Mouse (Mus musculus): ENCODE results near the gene Ctnna2.

Gene Ctnna2

GRCm38 (mm10) chr6:77817116-77817515 is 162.4 kb downstream of the Ctnna2 start:
- DNase-seq: no peak

- DNase-seq: no peak
Observed at GRCm38 (mm10) chr6:77811041-77811440, 168.5 kb downstream of the Ctnna2 start.

GRCm38 (mm10) chr6:77802604-77803003 is 176.9 kb downstream of the Ctnna2 start:
- no peak for DNase-seq

GRCm38 (mm10) chr6:77783342-77783741 is 196.2 kb downstream of the Ctnna2 start:
- no peak for DNase-seq

- DNase-seq: no peak
Observed at GRCm38 (mm10) chr6:77768357-77769103, 211.0 kb downstream of the Ctnna2 start.

- DNase-seq: no peak
Observed at GRCm38 (mm10) chr6:77758164-77758563, 221.3 kb downstream of the Ctnna2 start.

- DNase-seq: no peak
Observed at GRCm38 (mm10) chr6:77745426-77745825, 234.1 kb downstream of the Ctnna2 start.

GRCm38 (mm10) chr6:77743651-77744050 is 235.8 kb downstream of the Ctnna2 start:
- DNase-seq: no peak

- DNase-seq: no peak
Observed at GRCm38 (mm10) chr6:77742988-77743387, 236.5 kb downstream of the Ctnna2 start.

GRCm38 (mm10) chr6:77738640-77739039 is 240.9 kb downstream of the Ctnna2 start:
- DNase-seq: no peak

GRCm38 (mm10) chr6:77724952-77725299 is 254.6 kb downstream of the Ctnna2 start:
- DNase-seq: no peak

GRCm38 (mm10) chr6:77724042-77724951 is 255.2 kb downstream of the Ctnna2 start:
- DNase-seq: peak; percentile 29

GRCm38 (mm10) chr6:77694093-77694492 is 285.4 kb downstream of the Ctnna2 start:
- no peak for DNase-seq

GRCm38 (mm10) chr6:77687173-77687572 is 292.3 kb downstream of the Ctnna2 start:
- no peak for DNase-seq

GRCm38 (mm10) chr6:77650127-77650526 is 329.4 kb downstream of the Ctnna2 start:
- peak; percentile 68 for DNase-seq

- no peak for DNase-seq
Observed at GRCm38 (mm10) chr6:77644591-77644990, 334.9 kb downstream of the Ctnna2 start.

GRCm38 (mm10) chr6:77638784-77639183 is 340.7 kb downstream of the Ctnna2 start:
- no peak for DNase-seq

- DNase-seq: peak; percentile 73
Observed at GRCm38 (mm10) chr6:77633997-77634396, 345.5 kb downstream of the Ctnna2 start.

GRCm38 (mm10) chr6:77628573-77629192 is 350.8 kb downstream of the Ctnna2 start:
- DNase-seq: no peak

GRCm38 (mm10) chr6:77604642-77605392 is 374.7 kb downstream of the Ctnna2 start:
- no peak for DNase-seq

- DNase-seq: no peak
Observed at GRCm38 (mm10) chr6:77603914-77604313, 375.6 kb downstream of the Ctnna2 start.

GRCm38 (mm10) chr6:77599244-77599643 is 380.3 kb downstream of the Ctnna2 start:
- DNase-seq: no peak

- no peak for DNase-seq
Observed at GRCm38 (mm10) chr6:77582568-77582967, 396.9 kb downstream of the Ctnna2 start.
